Mouse (Mus musculus) right cerebral cortex, postnatal 10 days (tissue): ENCODE results near the gene Otud4.
A peak's percentile ranks its signal among the peaks of the same experiment; 100 is the strongest.
"Not testable (repeated sequence)": the region's sequence is repeated elsewhere in the genome, so short reads cannot be mapped to it uniquely, and the experiment has no call there.

Experiments
- DNase-seq, 2 experiments: peaks; one replicate each; pipeline ENCODE4 v3.0.0; 2021; ENCODE audit warnings: low spot score in 2 of 2

Gene Otud4

DNA sequence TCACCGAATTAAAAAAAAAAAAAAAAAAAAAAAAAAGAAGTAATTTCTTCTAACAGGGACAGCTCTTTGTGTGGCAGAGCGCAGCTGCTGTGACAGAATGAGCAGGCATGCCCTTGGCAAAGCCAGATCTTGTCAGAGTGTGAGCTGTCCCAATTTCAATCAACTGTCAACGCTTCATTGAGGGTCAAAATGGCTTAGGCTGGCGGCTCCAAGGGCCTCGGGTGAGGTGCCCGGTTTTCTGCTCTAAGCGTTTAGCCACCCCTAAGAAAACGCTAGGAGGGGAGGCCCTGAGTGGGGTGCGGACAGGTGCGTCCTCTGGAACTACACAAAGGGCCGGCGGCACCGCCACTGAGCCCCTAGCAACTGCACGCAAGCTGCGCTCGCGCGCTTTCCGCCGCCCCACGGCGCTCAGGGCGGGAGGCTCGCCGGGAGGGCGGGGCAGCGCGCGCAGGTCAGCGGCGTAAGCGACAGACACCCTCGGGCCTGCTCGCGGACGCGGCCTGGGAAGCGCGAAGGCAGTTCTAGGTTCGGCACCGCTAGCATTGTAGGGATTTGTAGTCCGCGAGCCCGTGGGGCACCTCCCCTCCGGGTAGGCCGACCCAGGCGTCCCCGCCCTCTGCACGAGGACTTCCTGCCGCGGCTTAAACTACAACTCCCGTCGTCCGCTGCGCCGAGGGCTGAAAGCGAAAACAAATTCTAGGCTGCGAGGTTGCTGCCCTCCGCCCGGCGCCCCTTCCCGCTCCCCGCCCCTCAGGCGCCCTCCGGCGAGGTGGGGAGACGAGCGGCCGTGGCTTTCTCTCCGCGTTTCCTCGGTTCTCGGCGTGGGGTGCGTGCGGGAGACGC, 490 bp upstream of the Otud4 start:
- DNase-seq = peak; percentile 99

- DNase-seq = no peak
Measured at GRCm38 (mm10) chr8:79641119-79641518, 1.7 kb downstream of the Otud4 start.

- DNase-seq = no peak
Measured at GRCm38 (mm10) chr8:79649569-79649968, 10.2 kb downstream of the Otud4 start.

DNA sequence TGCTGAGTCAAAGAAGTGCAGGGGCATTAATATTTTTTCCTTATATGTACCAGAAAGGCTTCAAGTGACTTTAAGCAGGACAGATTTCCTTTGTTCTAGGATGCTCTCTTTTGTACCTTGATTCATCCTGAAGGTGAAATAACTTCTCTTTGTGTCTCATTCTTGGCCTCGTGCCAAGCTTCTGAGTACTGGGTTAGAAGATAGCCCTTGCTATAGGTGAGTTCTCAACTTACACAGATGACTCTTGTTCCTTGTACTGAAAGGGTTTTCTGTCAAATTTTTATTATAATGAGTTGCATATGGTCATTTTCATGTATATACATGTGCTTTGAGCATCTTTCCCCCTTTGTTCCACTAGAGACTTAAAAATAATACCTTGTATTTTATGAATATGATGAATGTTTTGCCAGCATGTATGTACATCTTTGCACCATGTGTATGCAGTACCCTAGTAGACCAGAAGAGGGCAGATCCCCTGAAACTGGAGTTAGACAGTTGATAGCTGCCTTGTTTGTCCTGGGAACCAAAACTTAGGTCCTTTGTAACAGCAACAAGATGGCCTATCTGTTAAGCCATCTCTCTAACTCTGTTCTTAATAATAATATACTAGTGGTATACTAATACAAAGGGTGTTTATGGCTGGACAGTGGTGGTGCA, 10.9 kb downstream of the Otud4 start:
- DNase-seq = no peak

DNA sequence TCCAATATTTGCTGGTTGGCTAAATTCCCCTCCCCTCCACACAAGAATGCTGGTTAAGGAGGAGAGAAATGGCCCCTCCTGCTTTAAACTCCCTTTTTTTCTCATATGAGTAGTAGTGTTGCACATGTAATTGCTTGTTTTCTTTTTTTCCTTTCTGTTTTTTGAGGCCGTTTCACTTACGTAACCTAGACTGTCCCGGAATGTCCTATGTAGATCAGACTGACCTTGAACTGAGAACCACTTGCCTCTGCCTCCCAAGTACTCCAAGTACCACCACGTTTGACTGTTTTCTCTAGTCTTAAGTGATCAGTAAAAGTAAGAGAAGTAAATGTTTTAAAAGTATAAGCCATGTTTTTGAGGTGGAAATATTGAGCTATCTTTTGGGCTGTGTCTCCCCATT, 14.3 kb downstream of the Otud4 start:
- no peak for DNase-seq

DNA sequence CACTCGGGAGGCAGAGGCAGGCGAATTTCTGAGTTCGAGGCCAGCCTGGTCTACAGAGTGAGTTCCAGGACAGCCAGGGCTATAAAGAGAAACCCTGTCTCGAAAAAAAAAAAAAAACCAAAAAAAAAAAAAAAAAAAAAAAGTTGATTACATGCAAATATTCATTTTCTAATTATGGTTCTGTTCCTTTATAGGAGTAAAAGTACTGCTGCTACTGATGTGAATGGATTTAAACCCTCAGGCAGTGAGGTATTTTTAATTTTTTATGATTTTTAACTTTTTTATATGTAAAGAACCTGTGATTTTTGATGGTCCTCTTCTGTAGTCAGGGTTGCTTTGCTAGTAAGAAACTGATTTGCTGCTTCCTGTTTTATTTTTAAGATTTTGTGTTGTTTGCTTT, 19.3 kb downstream of the Otud4 start:
- not testable (repeated sequence) for DNase-seq

- DNase-seq = no peak
Measured at GRCm38 (mm10) chr8:79676461-79676860, 37.0 kb downstream of the Otud4 start.

DNA sequence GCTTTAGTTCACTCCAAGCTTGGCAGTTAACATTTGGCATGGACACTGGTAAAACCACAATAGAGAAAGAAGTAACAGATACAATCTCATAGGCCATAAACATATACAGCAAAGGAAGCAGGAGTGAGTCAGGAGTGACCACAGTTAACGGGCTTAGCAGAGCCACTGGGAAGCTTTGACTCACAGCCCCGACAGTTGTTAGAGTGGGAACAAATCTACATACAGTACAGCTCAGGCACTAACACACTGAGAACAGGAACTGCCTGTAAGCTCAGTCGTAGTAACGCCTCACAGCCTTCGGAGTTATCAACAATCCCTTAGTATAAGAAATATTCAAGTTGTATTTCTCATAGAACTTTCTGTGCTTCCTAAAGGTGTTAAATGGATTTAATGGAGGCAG, 39.6 kb downstream of the Otud4 start:
- no peak for DNase-seq

DNA sequence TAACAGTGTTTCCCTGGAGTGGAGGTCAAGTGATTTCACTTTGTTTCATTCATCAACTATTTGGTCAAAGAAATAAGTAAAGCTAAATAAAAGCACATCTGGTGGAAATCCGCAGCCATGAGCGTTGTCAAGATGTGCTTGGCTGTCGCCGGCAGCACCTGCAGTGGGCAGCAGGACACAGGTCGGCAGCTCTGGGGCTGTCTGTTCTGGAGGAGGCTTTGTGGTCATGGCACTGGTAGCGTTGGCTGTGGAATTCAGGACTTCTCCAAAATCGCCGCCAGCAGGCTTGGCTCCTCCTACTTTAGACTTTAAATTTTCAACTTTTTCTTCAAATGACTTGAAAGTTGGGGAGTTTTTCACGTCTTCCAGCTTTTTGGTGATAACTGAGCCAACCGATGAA, 40.7 kb downstream of the Otud4 start:
- not testable (repeated sequence) for DNase-seq

- peak; percentile 29 to 30 for DNase-seq
Measured at GRCm38 (mm10) chr8:79680555-79680954, 41.1 kb downstream of the Otud4 start.

- DNase-seq = no peak
Measured at GRCm38 (mm10) chr8:79680965-79681364, 41.5 kb downstream of the Otud4 start.

DNA sequence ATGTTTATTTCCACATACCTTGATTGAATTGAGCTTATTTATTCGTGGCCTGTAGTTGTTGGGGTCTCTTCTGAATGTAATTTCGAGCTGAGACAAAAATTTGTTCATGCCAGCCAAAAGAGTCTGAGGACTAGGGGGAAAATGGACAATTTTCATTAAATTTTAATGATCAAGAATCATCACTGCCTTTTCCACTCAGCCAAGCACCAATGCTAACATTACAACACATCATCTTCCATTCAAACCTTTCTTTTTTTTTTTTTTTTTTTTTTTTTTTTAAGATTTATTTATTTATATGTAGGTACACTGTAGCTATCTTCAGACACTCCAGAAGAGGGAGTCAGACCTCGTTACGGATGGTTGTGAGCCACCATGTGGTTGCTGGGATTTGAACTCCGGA, 46.5 kb downstream of the Otud4 start:
- DNase-seq = not testable (repeated sequence)

DNA sequence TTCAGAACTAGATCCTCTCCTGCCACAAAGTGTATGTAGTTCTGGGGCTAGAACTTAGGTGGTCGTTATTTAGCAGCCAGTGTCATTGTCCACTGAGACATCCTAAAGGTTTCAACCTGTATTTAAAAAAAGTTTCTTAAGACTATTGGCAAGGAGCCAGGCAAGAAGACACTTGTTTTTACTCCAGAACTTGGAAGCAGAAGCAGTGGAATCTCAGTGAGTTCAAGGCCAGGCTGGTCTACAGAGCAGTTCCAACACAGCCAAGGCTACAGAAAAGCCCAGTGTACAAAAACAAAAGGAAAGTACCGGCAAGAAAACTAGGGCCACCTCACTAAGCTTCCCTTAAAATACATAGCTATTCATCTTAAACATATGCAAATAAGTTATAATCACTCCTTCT, 53.1 kb downstream of the Otud4 start:
- DNase-seq = no peak

- no peak for DNase-seq
Measured at GRCm38 (mm10) chr8:79706687-79707086, 67.3 kb downstream of the Otud4 start.

GRCm38 (mm10) chr8:79711064-79711961, 71.9 kb downstream of the Otud4 start, which contains the start of the genes Abce1 and Anapc10:
Gene Abce1 (minus strand): TSS chr8:79711740.
Gene Anapc10 (plus strand): TSS chr8:79711820.
- peak; percentile 99 to 100 for DNase-seq

DNA sequence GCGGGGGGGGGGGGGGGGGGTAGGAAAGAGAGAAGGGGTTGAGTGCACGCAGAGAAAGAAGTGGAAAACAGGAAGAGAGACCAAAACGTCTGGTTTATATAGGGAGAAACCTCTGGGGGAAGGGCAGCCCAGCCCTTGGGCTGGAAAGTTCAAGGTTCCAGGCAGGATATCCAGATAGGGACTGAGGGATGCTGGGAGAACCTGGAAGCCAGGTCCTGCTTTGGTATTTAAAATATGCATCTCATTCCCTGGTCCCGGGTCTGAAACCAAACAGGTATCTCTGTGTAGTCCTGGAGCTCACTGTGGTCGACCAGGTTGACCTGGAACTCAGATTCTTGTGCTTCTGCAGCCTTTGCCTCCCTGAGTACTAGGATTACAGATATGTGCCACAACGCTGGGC, 73.3 kb downstream of the Otud4 start:
- DNase-seq = no peak

GRCm38 (mm10) chr8:79721537-79721936, 82.1 kb downstream of the Otud4 start:
- DNase-seq = no peak

DNA sequence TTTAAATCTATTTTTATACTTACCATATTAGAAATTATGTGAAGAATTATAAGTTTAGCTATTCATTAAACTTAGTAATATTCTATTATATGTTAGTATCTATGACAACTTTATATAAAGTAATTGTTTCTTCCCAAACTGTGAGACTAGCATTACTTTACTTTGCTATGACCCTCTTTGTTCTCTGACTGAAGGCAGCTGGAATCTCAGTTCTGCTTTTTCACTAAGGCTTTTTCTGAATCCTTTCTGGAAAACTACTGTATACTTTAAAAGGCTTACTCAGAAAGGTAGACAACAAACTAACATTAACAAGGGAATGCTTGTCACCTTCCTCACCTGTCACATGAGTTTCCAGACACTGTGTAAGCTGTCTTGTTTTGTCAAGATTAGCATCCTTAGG, 83.9 kb downstream of the Otud4 start:
- DNase-seq = no peak

GRCm38 (mm10) chr8:79724589-79724988, 85.2 kb downstream of the Otud4 start:
- DNase-seq = no peak
